In genomic region chr15:88146118-88146517, GRCm38 (mm10) we compare ENCODE assay signal across 8 mouse cellular contexts.
DNase-seq lines count a peak whose midpoint lies in the region; ATAC-seq and TF ChIP-seq lines count a peak whose summit lies in the region.

No protein-coding gene starts in this region.

- no peaks in the 10 kb centered on the region for H3K27me3 ChIP-seq in kidney, postnatal 0 days (ENCODE audit: insufficient read depth, low read length)
- 0 out of 2 replicates have a peak, but pooled peaks cover 4% of the 10 kb centered on the region for H3K27me3 ChIP-seq in kidney, embryonic 15.5 days
- no peaks in the 10 kb centered on the region for H3K27me3 ChIP-seq in midbrain, postnatal 0 days (ENCODE audit: insufficient read depth, low read length)

- no peaks in the 10 kb centered on the region for H3K4me1 ChIP-seq in kidney, postnatal 0 days (replicated peaks; ENCODE audit: insufficient read depth, low read length)
- H3K4me1 ChIP-seq in kidney, embryonic 15.5 days = no peaks in the 10 kb centered on the region
- no peaks in the 10 kb centered on the region for H3K4me1 ChIP-seq in midbrain, postnatal 0 days (ENCODE audit: insufficient read depth, low read length)

- no peak overlapping the region for H3K27ac ChIP-seq in kidney, postnatal 0 days
- H3K27ac ChIP-seq in kidney, embryonic 15.5 days = no peak overlapping the region
- no peak overlapping the region for H3K27ac ChIP-seq in midbrain, postnatal 0 days (ENCODE audit: low read depth, low read length)

- WGBS in kidney, postnatal 0 days = 46% methylated on average over 7 of the region's 7 CpGs
- 49% methylated on average over 7 of the region's 7 CpGs for WGBS in kidney, embryonic 15.5 days
- 46% methylated on average over 7 of the region's 7 CpGs for WGBS in midbrain, postnatal 0 days

- no peaks in the 10 kb centered on the region for H3K36me3 ChIP-seq in kidney, postnatal 0 days (ENCODE audit: insufficient read depth, low read length)
- no peaks in the 10 kb centered on the region for H3K36me3 ChIP-seq in kidney, embryonic 15.5 days
- H3K36me3 ChIP-seq in midbrain, postnatal 0 days (ENCODE audit: insufficient read depth, low read length) = no peaks in the 10 kb centered on the region

- no peak for ATAC-seq in kidney, postnatal 0 days (replicated peaks; ENCODE audit: low FRiP score, low read depth)
- ATAC-seq in kidney, embryonic 15.5 days (replicated peaks; ENCODE audit: low FRiP score) = no peak
- no peak for ATAC-seq in midbrain, postnatal 0 days (ENCODE audit: low FRiP score)
- ATAC-seq in erythroblast, adult 5-6 weeks (replicated peaks; ENCODE audit: low FRiP score, poor library complexity, severe bottlenecking) = no peak
- ATAC-seq in granulocyte monocyte progenitor cell, adult 5-6 weeks (replicated peaks; ENCODE audit: poor library complexity, severe bottlenecking) = no peak

- DNase-seq in kidney, postnatal 0 days (ENCODE audit: low spot score) = peak; percentile 5
- peak; percentile 35 for DNase-seq in adrenal gland, postnatal 25 days
- DNase-seq in embryo, embryonic 11.5 days (ENCODE audit: low read depth, low spot score) = peak; percentile 9
- DNase-seq in layer of hippocampus, adult 9-10 months (ENCODE audit: low spot score) = peak; percentile 46
- peak; percentile 59 for DNase-seq in midbrain, postnatal 0 days (ENCODE audit: low spot score)

- no peaks in the 10 kb centered on the region for H3K9me3 ChIP-seq in kidney, postnatal 0 days (replicated peaks; ENCODE audit: low read length)
- no peaks in the 10 kb centered on the region for H3K9me3 ChIP-seq in kidney, embryonic 15.5 days (replicated peaks)
- no peaks in the 10 kb centered on the region for H3K9me3 ChIP-seq in midbrain, postnatal 0 days (ENCODE audit: low read length)

- H3K4me2 ChIP-seq in kidney, postnatal 0 days (ENCODE audit: low read length) = no peak overlapping the region
- H3K4me2 ChIP-seq in kidney, embryonic 15.5 days = no peak overlapping the region
- H3K4me2 ChIP-seq in midbrain, postnatal 0 days (ENCODE audit: low read depth, low read length, poor library complexity, severe bottlenecking) = no peak overlapping the region

- H3K9ac ChIP-seq in kidney, postnatal 0 days (ENCODE audit: low read depth, low read length) = no peak overlapping the region
- H3K9ac ChIP-seq in kidney, embryonic 15.5 days = no peak overlapping the region
- H3K9ac ChIP-seq in midbrain, postnatal 0 days (replicated peaks; ENCODE audit: low read length, poor library complexity, severe bottlenecking) = no peak overlapping the region

- no peak overlapping the region for H3K4me3 ChIP-seq in kidney, postnatal 0 days (replicated peaks; ENCODE audit: low read depth, low read length)
- H3K4me3 ChIP-seq in kidney, embryonic 15.5 days (replicated peaks) = no peak overlapping the region
- no peak overlapping the region for H3K4me3 ChIP-seq in midbrain, postnatal 0 days (ENCODE audit: low read depth, low read length)

- TF ChIP-seq CTCF in kidney, postnatal 0 days (IDR thresholded peaks at IDR 0.05; ENCODE audit: low read depth) = peak; percentile 58
- peak; percentile 74 for TF ChIP-seq CTCF in midbrain, postnatal 0 days (IDR thresholded peaks at IDR 0.05)

Comparison
In these comparisons a context has a peak if more than half of its experiments do, and no peak if none do; other contexts are left out.
1. DNase-seq: peak in every context shown above with its lines; median percentile 59 in midbrain, postnatal 0 days; 46 in layer of hippocampus, adult 9-10 months; 35 in adrenal gland, postnatal 25 days; 9 in embryo, embryonic 11.5 days; 5 in kidney, postnatal 0 days.